Mouse (Mus musculus) MEL (cell line): ENCODE results near the gene Sucnr1. TPM values are rescaled to one million over a fixed set of nuclear protein-coding genes. Genes with fewer than 3 reads are reported as not detected.
A peak's percentile ranks its signal among the peaks of the same experiment; 100 is the strongest.

Source experiments
- DNase-seq: peaks from one replicate; pipeline ENCODE4 v3.0.0; 2011; ENCODE audit warnings: low read depth, low spot score
- H3K27ac ChIP-seq: 2 replicates; pipeline ENCODE4 v1.5.1; 2012; ENCODE audit warnings: low read depth, mild to moderate bottlenecking, control low read depth, low read length, moderate library complexity; ENCODE audit not compliant: control insufficient read depth
- H3K27me3 ChIP-seq, 2 experiments: fragments of 150-350 bp in 1 of 2; sonication (generic) in 1 of 2; 2 replicates each; pipeline ENCODE4 v1.6.1; 2012; ENCODE audit warnings: low read length in 2 of 2, mild to moderate bottlenecking in 2 of 2, improper control_type of control experiment in 1 of 2, moderate library complexity in 1 of 2; ENCODE audit not compliant: insufficient read depth in 2 of 2, control insufficient read depth in 1 of 2
- H3K36me3 ChIP-seq, 2 experiments: 2 replicates each; pipeline ENCODE4 v1.6.1; 2012 to 2014; ENCODE audit warnings: low read length in 2 of 2, improper control_type of control experiment in 1 of 2, inconsistent platforms in 1 of 2, mild to moderate bottlenecking in 1 of 2; ENCODE audit not compliant: insufficient read depth in 2 of 2, control insufficient read depth in 1 of 2
- H3K4me1 ChIP-seq, 2 experiments: fragments of 150-350 bp in 1 of 2; sonication (generic) in 1 of 2; 2 replicates each; pipeline ENCODE4 v1.6.1; 2012; ENCODE audit warnings: low read length in 2 of 2, improper control_type of control experiment in 1 of 2, mild to moderate bottlenecking in 1 of 2; ENCODE audit not compliant: insufficient read depth in 2 of 2, control insufficient read depth in 1 of 2
- H3K4me3 ChIP-seq, 2 experiments: fragments of 150-350 bp in 1 of 2; sonication (generic) in 1 of 2; 2 replicates each; pipeline ENCODE4 v1.5.1; 2012; ENCODE audit warnings: low read depth in 2 of 2, low read length in 2 of 2, mild to moderate bottlenecking in 2 of 2, moderate library complexity in 2 of 2, control low read depth in 1 of 2, improper control_type of control experiment in 1 of 2; ENCODE audit not compliant: control insufficient read depth in 1 of 2, insufficient read depth in 1 of 2
- H3K79me2 ChIP-seq: 2 replicates; pipeline ENCODE4 v1.6.1; 2012; ENCODE audit warnings: mild to moderate bottlenecking, low read length, moderate library complexity; ENCODE audit not compliant: control insufficient read depth, poor library complexity, insufficient read depth
- H3K9ac ChIP-seq: 2 replicates; pipeline ENCODE4 v1.6.1; 2012; ENCODE audit warnings: low read depth, mild to moderate bottlenecking, control low read depth, low read length, moderate library complexity; ENCODE audit not compliant: control insufficient read depth, poor library complexity, severe bottlenecking
- H3K9me3 ChIP-seq: fragments of 150-350 bp; sonication (generic); replicated peaks from 2 replicates; pipeline ENCODE4 v1.6.1; 2012; ENCODE audit warnings: mild to moderate bottlenecking, low read length, improper control_type of control experiment, moderate library complexity; ENCODE audit not compliant: insufficient read depth
- BHLHE40 ChIP-seq: IDR thresholded peaks from 2 replicates; pipeline ENCODE4 v1.6.1; 2012; ENCODE audit warnings: low read depth, mild to moderate bottlenecking, inconsistent platforms, low read length, improper control_type of control experiment, borderline replicate concordance
- CHD1 ChIP-seq: IDR thresholded peaks from 2 replicates; pipeline ENCODE4 v1.6.1; 2012; ENCODE audit warnings: low read depth, mild to moderate bottlenecking, inconsistent platforms, low read length, improper control_type of control experiment
- EP300 ChIP-seq, 2 experiments: IDR thresholded peaks; 2 replicates each; pipeline ENCODE4 v1.6.1; 2011; ENCODE audit warnings: improper control_type of control experiment in 2 of 2, low read length in 2 of 2, low read depth in 1 of 2, mild to moderate bottlenecking in 1 of 2
- ETS1 ChIP-seq: IDR thresholded peaks from 2 replicates; pipeline ENCODE4 v1.6.1; 2012; ENCODE audit warnings: low read depth, mild to moderate bottlenecking, inconsistent platforms, low read length, improper control_type of control experiment, moderate library complexity
- GATA1 ChIP-seq: IDR thresholded peaks from 2 replicates; pipeline ENCODE4 v1.6.1; 2011; ENCODE audit warnings: low read depth, low read length, improper control_type of control experiment
- MAX ChIP-seq: IDR thresholded peaks from 2 replicates; pipeline ENCODE4 v1.6.1; 2011; ENCODE audit warnings: low read length, improper control_type of control experiment
- NRF1 ChIP-seq: IDR thresholded peaks from 2 replicates; pipeline ENCODE4 v1.6.1; 2014; ENCODE audit warnings: low read depth, mild to moderate bottlenecking, inconsistent platforms, low read length, improper control_type of control experiment, moderate library complexity; ENCODE audit not compliant: poor library complexity, insufficient read depth, severe bottlenecking
- POLR2AphosphoS2 ChIP-seq: IDR thresholded peaks from 2 replicates; pipeline ENCODE4 v1.6.1; 2011; ENCODE audit warnings: low read length, improper control_type of control experiment
- RCOR1 ChIP-seq: IDR thresholded peaks from 2 replicates; pipeline ENCODE4 v1.6.1; 2012; ENCODE audit warnings: low read depth, mild to moderate bottlenecking, inconsistent platforms, low read length, improper control_type of control experiment
- UBTF ChIP-seq: IDR thresholded peaks from 2 replicates; pipeline ENCODE4 v1.6.1; 2012; ENCODE audit warnings: low read depth, mild to moderate bottlenecking, inconsistent platforms, low read length, improper control_type of control experiment, moderate library complexity, borderline replicate concordance; ENCODE audit not compliant: insufficient read depth
- USF1 ChIP-seq: IDR thresholded peaks from 2 replicates; pipeline ENCODE4 v1.6.1; 2014; ENCODE audit warnings: low read depth, mild to moderate bottlenecking, inconsistent platforms, low read length, improper control_type of control experiment, moderate library complexity
- USF2 ChIP-seq, 2 experiments: IDR thresholded peaks; 2 replicates each; pipeline ENCODE4 v1.6.1; 2011 to 2012; ENCODE audit warnings: improper control_type of control experiment in 2 of 2, low read length in 2 of 2, borderline replicate concordance in 1 of 2, inconsistent platforms in 1 of 2, low read depth in 1 of 2, mild to moderate bottlenecking in 1 of 2; ENCODE audit not compliant: insufficient read depth in 1 of 2
- ZC3H11A ChIP-seq: IDR thresholded peaks from 2 replicates; pipeline ENCODE4 v1.6.1; 2012; ENCODE audit warnings: low read depth, mild to moderate bottlenecking, inconsistent platforms, low read length, improper control_type of control experiment
- ZKSCAN1 ChIP-seq: IDR thresholded peaks from 2 replicates; pipeline ENCODE4 v1.6.1; 2012; ENCODE audit warnings: low read depth, mild to moderate bottlenecking, inconsistent platforms, low read length, improper control_type of control experiment, moderate library complexity
- ZMIZ1 ChIP-seq: IDR thresholded peaks from 2 replicates; pipeline ENCODE4 v1.6.1; 2012; ENCODE audit warnings: low read depth, mild to moderate bottlenecking, inconsistent platforms, low read length, improper control_type of control experiment, moderate library complexity
- polyA plus RNA-seq, 2 experiments: library from polyadenylated mRNA; stranded (reverse) in 1 of 2; unstranded in 1 of 2; fragments of >175 nt in 1 of 2; fragments of >200 nt in 1 of 2; gene quantifications; 2 replicates each; pipeline versions ENCODE4 v1.2.1 to v1.2.4; 2012; ENCODE audit warnings: low replicate concordance in 2 of 2, low read depth in 1 of 2; ENCODE audit not compliant: insufficient read length in 2 of 2, insufficient read depth in 1 of 2, missing spikeins in 1 of 2
- total RNA-seq: library from RNA; depleted of rRNA; stranded (reverse); fragments of 300-350 nt; gene quantifications from 2 replicates; pipeline ENCODE4 v1.2.3, GENCODE M21; 2012

The Sucnr1 gene
- total and polyA plus RNA-seq, 3 experiments: not detected

DNA sequence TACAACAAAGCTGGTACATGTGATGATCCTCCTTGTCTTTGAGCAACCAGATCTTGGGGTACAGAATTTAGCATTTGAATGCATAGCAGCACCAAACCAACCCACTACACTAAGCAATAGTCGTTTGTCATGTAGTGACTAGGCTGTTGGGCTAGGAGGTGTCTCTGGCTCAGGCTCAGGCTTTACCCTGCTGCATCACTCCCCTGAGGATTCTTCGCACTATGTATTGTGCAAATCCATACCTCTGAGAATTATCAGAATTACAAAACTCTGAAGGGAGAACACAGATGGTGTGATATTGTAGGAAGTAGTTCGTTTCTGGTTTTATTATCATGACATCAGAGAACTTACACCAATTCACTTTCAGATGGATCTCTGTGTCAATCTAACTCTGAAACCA is 15.3 kb downstream of the Sucnr1 start:
- Histone ChIP-seq H3K4me1 (peaks cover 10 to 14% of the 10 kb centered on the region in 2 experiments), H3K36me3 (peaks cover 0 to 14% of the 10 kb centered on the region in 2 experiments; a peak in 2 of 4 replicates), H3K9me3 (no peaks in the 10 kb centered on the region), H3K79me2 (no peaks in the 10 kb centered on the region), H3K27ac (no peak overlapping the region)
- TF ChIP-seq EP300 (IDR thresholded peaks at IDR 0.05; ENCODE audit: low read depth in 1 of 2, low read length in 2 of 2): 0 out of 4 replicates have a peak, but pooled peaks of 1 of the 2 experiments have one; percentile 19
- TF ChIP-seq RCOR1: no peak
- TF ChIP-seq, all 39 proteins: peak for 1
- Histone ChIP-seq H3K4me3 (no peak overlapping the region), H3K9ac (no peak overlapping the region), H3K27me3 (no peaks in the 10 kb centered on the region)
- no peak for DNase-seq

DNA sequence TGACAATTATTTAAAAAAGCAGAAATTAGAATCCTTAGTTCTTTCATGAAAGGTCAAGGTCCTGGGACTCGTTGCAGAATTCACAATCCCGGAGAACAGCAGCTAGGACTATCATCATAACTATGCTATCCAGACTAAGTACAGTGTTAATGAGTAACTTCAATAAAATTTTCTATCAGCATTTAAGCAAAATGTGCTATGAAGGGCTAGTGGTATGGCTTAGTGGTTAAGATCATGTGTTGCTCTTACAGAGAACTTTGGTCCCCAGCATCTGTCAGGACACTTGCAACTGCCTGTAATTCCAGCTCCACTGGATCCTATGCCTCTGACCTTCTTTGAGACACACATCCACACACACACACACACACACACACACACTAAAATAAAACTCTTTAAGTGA is 15.8 kb downstream of the Sucnr1 start:
- no peak overlapping the region for H3K4me3 ChIP-seq
- DNase-seq: no peak
- H3K79me2 ChIP-seq: no peaks in the 10 kb centered on the region
- H3K4me1 ChIP-seq: peaks cover 10 to 14% of the 10 kb centered on the region in 2 experiments
- no peak overlapping the region for H3K9ac ChIP-seq
- peaks cover 0 to 14% of the 10 kb centered on the region in 2 experiments; a peak in 2 of 4 replicates for H3K36me3 ChIP-seq
- TF ChIP-seq ZKSCAN1: no peak
- no peak for TF ChIP-seq POLR2AphosphoS2
- no peak for TF ChIP-seq ZMIZ1
- TF ChIP-seq BHLHE40: no peak
- TF ChIP-seq USF2 (IDR thresholded peaks at IDR 0.05; ENCODE audit: borderline replicate concordance in 1 of 2, insufficient read depth in 1 of 2, low read depth in 1 of 2, low read length in 2 of 2): no peak
- TF ChIP-seq USF1: no peak
- no peak for TF ChIP-seq UBTF
- no peak for TF ChIP-seq NRF1
- TF ChIP-seq ZC3H11A: no peak
- TF ChIP-seq MAX: no peak
- no peak for TF ChIP-seq ETS1
- TF ChIP-seq GATA1: no peak
- no peak for TF ChIP-seq CHD1
- TF ChIP-seq, all 39 proteins: peak for 0
- H3K9me3 ChIP-seq: no peaks in the 10 kb centered on the region
- no peaks in the 10 kb centered on the region for H3K27me3 ChIP-seq
- H3K27ac ChIP-seq: no peak overlapping the region
